Mouse (Mus musculus) myocyte (in vitro differentiated cells): ENCODE measurements around the gene Itih4. TPM values are rescaled to one million over a fixed set of nuclear protein-coding genes. Genes with fewer than 3 reads are reported as not detected.

Experiments used
- H3K27me3 ChIP-seq: one replicate; pipeline ENCODE4 v1.6.1; 2011; ENCODE audit not compliant: control insufficient read depth, insufficient read depth, insufficient read length
- H3K36me3 ChIP-seq: one replicate; pipeline ENCODE4 v1.6.1; 2011; ENCODE audit not compliant: control insufficient read depth, insufficient read depth
- H3K4me2 ChIP-seq: one replicate; pipeline ENCODE4 v1.6.1; 2011; ENCODE audit warnings: low read depth, control low read depth
- H3K4me3 ChIP-seq: one replicate; pipeline ENCODE4 v1.5.1; 2011; ENCODE audit warnings: mild to moderate bottlenecking, control low read depth, moderate library complexity
- H3K79me2 ChIP-seq: one replicate; pipeline ENCODE4 v1.6.1; 2011; ENCODE audit not compliant: control insufficient read depth, insufficient read depth
- H3ac ChIP-seq: one replicate; pipeline ENCODE4 v1.6.1; 2011; ENCODE audit not compliant: control insufficient read depth, insufficient read length
- CEBPB ChIP-seq: IDR thresholded peaks from 2 replicates; pipeline ENCODE4 v1.6.1; 2011; ENCODE audit warnings: mild to moderate bottlenecking, moderate library complexity; ENCODE audit not compliant: poor library complexity, insufficient read depth, severe bottlenecking
- E2F4 ChIP-seq: IDR thresholded peaks from one replicate; pipeline ENCODE4 v1.6.1; 2011; ENCODE audit warnings: mild to moderate bottlenecking, control low read depth, moderate library complexity; ENCODE audit not compliant: insufficient read depth
- MAX ChIP-seq: IDR thresholded peaks from one replicate; pipeline ENCODE4 v1.6.1; 2011; ENCODE audit warnings: low read depth, mild to moderate bottlenecking, control low read depth
- MYOD1 ChIP-seq, 3 experiments: IDR thresholded peaks; one replicate each; pipeline ENCODE4 v1.6.1; 2011; ENCODE audit warnings: control low read depth in 2 of 3, low read depth in 2 of 3, mild to moderate bottlenecking in 2 of 3, moderate library complexity in 1 of 3; ENCODE audit not compliant: insufficient read length in 2 of 3, control insufficient read depth in 1 of 3
- MYOG ChIP-seq, 3 experiments: IDR thresholded peaks; one replicate each; pipeline ENCODE4 v1.6.1; 2011; ENCODE audit warnings: control low read depth in 2 of 3, low read depth in 2 of 3, mild to moderate bottlenecking in 2 of 3; ENCODE audit not compliant: insufficient read length in 2 of 3, control insufficient read depth in 1 of 3, insufficient read depth in 1 of 3
- POLR2A ChIP-seq: IDR thresholded peaks from one replicate; pipeline ENCODE4 v1.6.1; 2011; ENCODE audit warnings: low read depth, mild to moderate bottlenecking, control low read depth, moderate library complexity; ENCODE audit not compliant: insufficient read length
- POLR2AphosphoS2 ChIP-seq: IDR thresholded peaks from one replicate; pipeline ENCODE4 v1.6.1; 2011; ENCODE audit warnings: low read depth, control low read depth; ENCODE audit not compliant: insufficient read length
- REST ChIP-seq: IDR thresholded peaks from one replicate; pipeline ENCODE4 v1.6.1; 2011; ENCODE audit warnings: mild to moderate bottlenecking, control low read depth, moderate library complexity; ENCODE audit not compliant: insufficient read depth, insufficient read length
- SRF ChIP-seq: IDR thresholded peaks from one replicate; pipeline ENCODE4 v1.6.1; 2011; ENCODE audit warnings: low read depth; ENCODE audit not compliant: control insufficient read depth, insufficient read length
- TCF12 ChIP-seq: IDR thresholded peaks from one replicate; pipeline ENCODE4 v1.6.1; 2011; ENCODE audit warnings: mild to moderate bottlenecking, control low read depth; ENCODE audit not compliant: poor library complexity, insufficient read depth, severe bottlenecking
- TCF3 ChIP-seq: IDR thresholded peaks from one replicate; pipeline ENCODE4 v1.6.1; 2011; ENCODE audit warnings: low read depth, control low read depth; ENCODE audit not compliant: insufficient read length
- USF1 ChIP-seq: IDR thresholded peaks from one replicate; pipeline ENCODE4 v1.6.1; 2011; ENCODE audit warnings: low read depth, mild to moderate bottlenecking, control low read depth, moderate library complexity
- polyA plus RNA-seq: library from polyadenylated mRNA; unstranded; fragments of >200 nt; fragmentation: generic; extraction: Trizol; gene quantifications from one replicate; pipeline ENCODE4 v1.2.1, GENCODE M21; 2012; ENCODE audit warnings: missing spikeins

The Itih4 gene
- polyA plus RNA-seq, 1 experiment, result 0.06 TPM

GRCm38 (mm10) chr14:30904307-30904706 is 18.0 kb downstream of the Itih4 start:
- no peaks in the 10 kb centered on the region for H3K36me3 ChIP-seq
- H3K27me3 ChIP-seq, result no peaks in the 10 kb centered on the region
- H3ac ChIP-seq, result no peak overlapping the region
- no peak for TF ChIP-seq POLR2AphosphoS2
- TF ChIP-seq E2F4, result no peak
- no peak for TF ChIP-seq POLR2A
- no peak for TF ChIP-seq USF1
- TF ChIP-seq TCF3, result no peak
- no peak for TF ChIP-seq MAX
- no peak for TF ChIP-seq SRF
- TF ChIP-seq MYOG (IDR thresholded peaks at IDR 0.05; ENCODE audit: control insufficient read depth in 1 of 3, insufficient read depth in 1 of 3, insufficient read length in 2 of 3, low read depth in 2 of 3), result no peak
- no peak for TF ChIP-seq MYOD1 (IDR thresholded peaks at IDR 0.05; ENCODE audit: control insufficient read depth in 1 of 3, insufficient read length in 2 of 3, low read depth in 2 of 3)
- H3K4me2 ChIP-seq, result peak overlapping the region; percentile 42
- no peak overlapping the region for H3K4me3 ChIP-seq
- no peaks in the 10 kb centered on the region for H3K79me2 ChIP-seq

GRCm38 (mm10) chr14:30906001-30906400 is 19.7 kb downstream of the Itih4 start:
- Histone ChIP-seq H3K36me3 (no peaks in the 10 kb centered on the region), H3K4me2 (no peak overlapping the region), H3K27me3 (no peaks in the 10 kb centered on the region), H3K79me2 (no peaks in the 10 kb centered on the region), H3ac (no peak overlapping the region), H3K4me3 (no peak overlapping the region)
- TF ChIP-seq CEBPB, result no peak
- no peak for TF ChIP-seq TCF3
- no peak for TF ChIP-seq POLR2AphosphoS2
- TF ChIP-seq POLR2A, result no peak
- no peak for TF ChIP-seq USF1
- no peak for TF ChIP-seq MYOG (IDR thresholded peaks at IDR 0.05; ENCODE audit: control insufficient read depth in 1 of 3, insufficient read depth in 1 of 3, insufficient read length in 2 of 3, low read depth in 2 of 3)
- TF ChIP-seq MYOD1 (IDR thresholded peaks at IDR 0.05; ENCODE audit: control insufficient read depth in 1 of 3, insufficient read length in 2 of 3, low read depth in 2 of 3), result no peak
- TF ChIP-seq REST, result no peak
- no peak for TF ChIP-seq SRF
- TF ChIP-seq TCF12, result no peak
- no peak for TF ChIP-seq MAX
- no peak for TF ChIP-seq E2F4

DNA sequence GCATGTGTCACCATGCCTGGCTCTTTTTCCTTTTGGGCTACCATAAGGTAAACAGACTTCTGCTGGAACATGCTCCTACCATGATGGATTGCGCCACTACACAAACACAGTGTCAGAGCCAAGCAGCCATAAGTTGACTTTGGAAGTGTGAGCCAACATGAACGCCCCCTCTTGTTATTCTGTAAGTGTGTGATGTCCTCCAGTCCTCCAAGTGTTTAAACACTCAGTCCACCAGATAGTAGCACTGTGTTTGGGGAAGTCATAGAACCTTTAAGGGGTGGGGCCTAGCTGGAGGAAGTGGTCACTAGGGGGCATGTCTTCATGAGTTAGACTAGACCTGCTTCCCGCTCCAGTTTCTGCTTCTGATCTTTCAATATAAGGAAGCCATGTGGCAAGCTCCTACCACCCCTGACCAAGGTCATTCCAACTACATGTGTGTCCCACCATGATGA is 21.6 kb downstream of the Itih4 start:
- H3K79me2 ChIP-seq, result no peaks in the 10 kb centered on the region
- H3K36me3 ChIP-seq, result no peaks in the 10 kb centered on the region
- H3ac ChIP-seq, result no peak overlapping the region
- no peak overlapping the region for H3K4me3 ChIP-seq
- no peaks in the 10 kb centered on the region for H3K27me3 ChIP-seq
- TF ChIP-seq CEBPB, result no peak
- no peak for TF ChIP-seq TCF12
- no peak overlapping the region for H3K4me2 ChIP-seq

GRCm38 (mm10) chr14:30911141-30911540 is 24.9 kb downstream of the Itih4 start:
- Histone ChIP-seq H3ac (no peak overlapping the region), H3K36me3 (no peaks in the 10 kb centered on the region), H3K79me2 (no peaks in the 10 kb centered on the region), H3K4me3 (no peak overlapping the region), H3K27me3 (no peaks in the 10 kb centered on the region), H3K4me2 (no peak overlapping the region)
- no peak for TF ChIP-seq MYOD1 (IDR thresholded peaks at IDR 0.05; ENCODE audit: control insufficient read depth in 1 of 3, insufficient read length in 2 of 3, low read depth in 2 of 3)
- TF ChIP-seq MYOG (IDR thresholded peaks at IDR 0.05; ENCODE audit: control insufficient read depth in 1 of 3, insufficient read depth in 1 of 3, insufficient read length in 2 of 3, low read depth in 2 of 3), result no peak
- TF ChIP-seq REST, result no peak
- no peak for TF ChIP-seq TCF3
- TF ChIP-seq CEBPB, result no peak
- no peak for TF ChIP-seq POLR2A
- no peak for TF ChIP-seq USF1
- no peak for TF ChIP-seq POLR2AphosphoS2
- TF ChIP-seq SRF, result no peak
- TF ChIP-seq MAX, result no peak
- no peak for TF ChIP-seq E2F4
- no peak for TF ChIP-seq TCF12

- H3K4me2 ChIP-seq, result no peak overlapping the region
- no peaks in the 10 kb centered on the region for H3K36me3 ChIP-seq
- H3K4me3 ChIP-seq, result no peak overlapping the region
- no peak for TF ChIP-seq POLR2AphosphoS2
- no peak for TF ChIP-seq CEBPB
- no peak for TF ChIP-seq TCF12
- no peak for TF ChIP-seq MYOG (IDR thresholded peaks at IDR 0.05; ENCODE audit: control insufficient read depth in 1 of 3, insufficient read depth in 1 of 3, insufficient read length in 2 of 3, low read depth in 2 of 3)
- TF ChIP-seq MYOD1 (IDR thresholded peaks at IDR 0.05; ENCODE audit: control insufficient read depth in 1 of 3, insufficient read length in 2 of 3, low read depth in 2 of 3), result no peak
- no peak for TF ChIP-seq SRF
- no peak for TF ChIP-seq POLR2A
- no peak for TF ChIP-seq E2F4
- TF ChIP-seq REST, result no peak
- no peaks in the 10 kb centered on the region for H3K27me3 ChIP-seq
- H3K79me2 ChIP-seq, result no peaks in the 10 kb centered on the region
- no peak overlapping the region for H3ac ChIP-seq
Measured at GRCm38 (mm10) chr14:30912641-30913040, 26.4 kb downstream of the Itih4 start.
